Mouse (Mus musculus): ENCODE results near the gene Sh3bp5l. TPM values are rescaled to one million over a fixed set of nuclear protein-coding genes. Genes with fewer than 3 reads are reported as not detected.

Sh3bp5l gene
- polyA plus RNA-seq, 1 experiment from 2014 or later: 11.0 TPM

GRCm38 (mm10) chr11:58351179-58351578 is 20.7 kb downstream of the Sh3bp5l start:
- Histone ChIP-seq H3K4me2 (ENCODE audit: low read depth, low read length) (no peak overlapping the region), H3K36me3 (replicated peaks; ENCODE audit: insufficient read depth, low read length) (peaks cover 11% of the 10 kb centered on the region), H3K4me1 (ENCODE audit: insufficient read depth) (peaks cover 16% of the 10 kb centered on the region; the same call in 1 of the 2 replicates), H3K4me3 (ENCODE audit: low read depth, low read length) (no peak overlapping the region), H3K27ac (ENCODE audit: low read depth) (0 out of 2 replicates have a peak overlapping the region, but pooled peaks have one; percentile 30), H3K9me3 (ENCODE audit: low read length) (no peaks in the 10 kb centered on the region), H3K9ac (replicated peaks) (no peak overlapping the region), H3K27me3 (ENCODE audit: insufficient read depth, low read length) (no peaks in the 10 kb centered on the region)
- TF ChIP-seq EP300 (IDR thresholded peaks at IDR 0.05; ENCODE audit: low read depth) (peak; percentile 72), CTCF (IDR thresholded peaks at IDR 0.05; ENCODE audit: low read depth) (no peak)
- DNase-seq (no peak), ATAC-seq (peak; percentile 20; the same call in 1 of the 2 replicates)
- WGBS (ENCODE audit: insufficient replicate concordance): 59% methylated on average over 5 of the region's 5 CpGs

GRCm38 (mm10) chr11:58352681-58353548 is 22.4 kb downstream of the Sh3bp5l start:
- peak overlapping the region; percentile 49 for H3K27ac ChIP-seq (ENCODE audit: low read depth)
- no peak overlapping the region for H3K4me3 ChIP-seq (ENCODE audit: low read depth, low read length)
- ATAC-seq (peak; percentile 92), DNase-seq (peak; percentile 58)
- H3K27me3 ChIP-seq (ENCODE audit: insufficient read depth, low read length): no peaks in the 10 kb centered on the region
- peak; percentile 97 for TF ChIP-seq EP300 (IDR thresholded peaks at IDR 0.05; ENCODE audit: low read depth)
- TF ChIP-seq CTCF (IDR thresholded peaks at IDR 0.05; ENCODE audit: low read depth): peak; percentile 70
- no peaks in the 10 kb centered on the region for H3K36me3 ChIP-seq (replicated peaks; ENCODE audit: insufficient read depth, low read length)
- no peaks in the 10 kb centered on the region for H3K9me3 ChIP-seq (ENCODE audit: low read length)
- 21% methylated on average over 7 of the region's 7 CpGs for WGBS (ENCODE audit: insufficient replicate concordance)
- H3K4me1 ChIP-seq (ENCODE audit: insufficient read depth): peaks cover 16% of the 10 kb centered on the region; the same call in 1 of the 2 replicates
- no peak overlapping the region; the same call in 1 of the 2 replicates for H3K9ac ChIP-seq (replicated peaks)
- H3K4me2 ChIP-seq (ENCODE audit: low read depth, low read length): peak overlapping the region; percentile 43; the same call in 1 of the 2 replicates

DNA sequence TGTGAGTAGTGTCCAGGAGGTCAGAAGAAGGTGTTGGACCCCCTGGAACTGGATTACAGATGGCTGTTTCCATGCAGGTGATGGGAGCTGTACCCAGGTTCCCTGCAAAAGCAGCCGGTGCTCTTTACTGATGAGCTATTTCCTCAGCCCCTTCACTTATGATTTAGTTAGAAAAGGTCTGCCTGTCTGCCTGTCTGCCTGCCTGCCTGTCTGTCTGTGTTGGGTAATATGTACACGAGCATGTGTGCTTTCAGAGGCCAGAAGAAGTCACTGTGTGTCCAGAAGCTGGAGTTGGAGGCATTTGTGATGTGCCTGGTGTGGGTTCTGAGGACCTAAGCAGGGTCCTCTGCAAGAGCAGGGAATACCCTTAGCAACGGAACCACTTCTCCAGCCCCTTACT is 23.2 kb downstream of the Sh3bp5l start:
- Histone ChIP-seq H3K4me2 (ENCODE audit: low read depth, low read length) (peak overlapping the region; percentile 43; the same call in 1 of the 2 replicates), H3K36me3 (replicated peaks; ENCODE audit: insufficient read depth, low read length) (no peaks in the 10 kb centered on the region), H3K9ac (replicated peaks) (no peak overlapping the region; the same call in 1 of the 2 replicates), H3K27me3 (ENCODE audit: insufficient read depth, low read length) (no peaks in the 10 kb centered on the region), H3K27ac (ENCODE audit: low read depth) (peak overlapping the region; percentile 49; the same call in 1 of the 2 replicates), H3K4me1 (ENCODE audit: insufficient read depth) (peaks cover 16% of the 10 kb centered on the region; the same call in 1 of the 2 replicates), H3K9me3 (ENCODE audit: low read length) (no peaks in the 10 kb centered on the region), H3K4me3 (ENCODE audit: low read depth, low read length) (no peak overlapping the region)
- no peak for TF ChIP-seq EP300 (IDR thresholded peaks at IDR 0.05; ENCODE audit: low read depth)
- no peak for TF ChIP-seq CTCF (IDR thresholded peaks at IDR 0.05; ENCODE audit: low read depth)
- ATAC-seq: no peak
- DNase-seq: no peak
- WGBS (ENCODE audit: insufficient replicate concordance): 56% methylated on average over 3 of the region's 3 CpGs

- DNase-seq (no peak), ATAC-seq (no peak)
- H3K4me1 ChIP-seq (ENCODE audit: insufficient read depth): peaks cover 16% of the 10 kb centered on the region; the same call in 1 of the 2 replicates
- no peak overlapping the region for H3K27ac ChIP-seq (ENCODE audit: low read depth)
- no peak overlapping the region for H3K4me2 ChIP-seq (ENCODE audit: low read depth, low read length)
- TF ChIP-seq CTCF (IDR thresholded peaks at IDR 0.05; ENCODE audit: low read depth) (no peak), EP300 (IDR thresholded peaks at IDR 0.05; ENCODE audit: low read depth) (no peak)
- no peaks in the 10 kb centered on the region for H3K36me3 ChIP-seq (replicated peaks; ENCODE audit: insufficient read depth, low read length)
- H3K9me3 ChIP-seq (ENCODE audit: low read length): no peaks in the 10 kb centered on the region
- H3K4me3 ChIP-seq (ENCODE audit: low read depth, low read length): no peak overlapping the region
- H3K27me3 ChIP-seq (ENCODE audit: insufficient read depth, low read length): no peaks in the 10 kb centered on the region
- WGBS (ENCODE audit: insufficient replicate concordance): 59% methylated on average over 10 of the region's 10 CpGs
- no peak overlapping the region for H3K9ac ChIP-seq (replicated peaks)
Measured at GRCm38 (mm10) chr11:58354476-58354875, 24.0 kb downstream of the Sh3bp5l start.

DNA sequence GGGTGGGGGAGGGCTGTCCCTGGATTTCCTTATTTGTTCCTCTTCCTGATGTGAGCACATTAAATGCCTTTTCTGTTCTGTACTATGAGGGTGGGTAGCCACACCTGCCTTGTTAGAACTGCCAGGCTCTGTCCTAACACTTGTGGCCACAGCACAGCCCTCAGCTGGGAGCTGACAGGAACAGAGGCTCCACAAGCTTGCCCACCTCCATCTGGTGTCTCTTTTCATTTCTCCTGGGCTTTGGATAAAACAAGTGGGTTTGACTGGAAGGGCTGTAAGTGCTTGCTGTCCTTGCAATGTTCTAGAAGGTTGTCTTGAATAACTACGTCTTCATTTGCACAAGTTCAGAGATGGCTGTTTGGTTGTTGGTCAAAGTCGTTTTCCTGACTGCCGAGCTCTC is 24.4 kb downstream of the Sh3bp5l start:
- ATAC-seq (no peak), DNase-seq (no peak)
- Histone ChIP-seq H3K36me3 (replicated peaks; ENCODE audit: insufficient read depth, low read length) (no peaks in the 10 kb centered on the region), H3K9ac (replicated peaks) (no peak overlapping the region), H3K27me3 (ENCODE audit: insufficient read depth, low read length) (no peaks in the 10 kb centered on the region), H3K4me3 (ENCODE audit: low read depth, low read length) (no peak overlapping the region), H3K4me2 (ENCODE audit: low read depth, low read length) (no peak overlapping the region), H3K9me3 (ENCODE audit: low read length) (no peaks in the 10 kb centered on the region), H3K4me1 (ENCODE audit: insufficient read depth) (peaks cover 16% of the 10 kb centered on the region; the same call in 1 of the 2 replicates), H3K27ac (ENCODE audit: low read depth) (no peak overlapping the region)
- 73% methylated on average over 3 of the region's 3 CpGs for WGBS (ENCODE audit: insufficient replicate concordance)
- TF ChIP-seq CTCF (IDR thresholded peaks at IDR 0.05; ENCODE audit: low read depth) (no peak), EP300 (IDR thresholded peaks at IDR 0.05; ENCODE audit: low read depth) (no peak)

- Histone ChIP-seq H3K4me2 (ENCODE audit: low read depth, low read length) (no peak overlapping the region), H3K9ac (replicated peaks) (no peak overlapping the region), H3K9me3 (ENCODE audit: low read length) (no peaks in the 10 kb centered on the region), H3K27me3 (ENCODE audit: insufficient read depth, low read length) (no peaks in the 10 kb centered on the region), H3K27ac (ENCODE audit: low read depth) (no peak overlapping the region), H3K4me1 (ENCODE audit: insufficient read depth) (peaks cover 9% of the 10 kb centered on the region; the same call in 1 of the 2 replicates), H3K4me3 (ENCODE audit: low read depth, low read length) (no peak overlapping the region), H3K36me3 (replicated peaks; ENCODE audit: insufficient read depth, low read length) (no peaks in the 10 kb centered on the region)
- ATAC-seq (no peak), DNase-seq (no peak)
- 90% methylated on average over 3 of the region's 3 CpGs for WGBS (ENCODE audit: insufficient replicate concordance)
- TF ChIP-seq CTCF (IDR thresholded peaks at IDR 0.05; ENCODE audit: low read depth) (no peak), EP300 (IDR thresholded peaks at IDR 0.05; ENCODE audit: low read depth) (no peak)
Measured at GRCm38 (mm10) chr11:58357042-58357441, 26.5 kb downstream of the Sh3bp5l start.

All from liver, postnatal 0 days (tissue).